Mouse (Mus musculus) liver, postnatal 0 days (tissue): Measurements from ENCODE around the gene Smg6.

Source experiments
- CTCF ChIP-seq: sonication (generic); IDR thresholded peaks from 2 replicates; pipeline ENCODE4 v1.5.1; 2016; ENCODE audit warnings: antibody characterized with exemption, low read depth
- EP300 ChIP-seq: IDR thresholded peaks from 2 replicates; pipeline ENCODE4 v1.6.1; 2016; ENCODE audit warnings: antibody characterized with exemption, low read depth, mild to moderate bottlenecking

- no peak for TF ChIP-seq CTCF
- no peak for TF ChIP-seq EP300
Measured at GRCm38 (mm10) chr11:75135358-75135757, 209.7 kb downstream of the Smg6 start.
